Mouse (Mus musculus): Measurements from ENCODE around the gene Cep112. TPM values are rescaled to one million over a fixed set of nuclear protein-coding genes. Genes with fewer than 3 reads are reported as not detected.
"Not testable (repeated sequence)": the region's sequence is repeated elsewhere in the genome, so short reads cannot be mapped to it uniquely, and the experiment has no call there.

Cep112 gene
- polyA plus RNA-seq, 1 experiment from 2014 or later: 11.6 TPM

DNA sequence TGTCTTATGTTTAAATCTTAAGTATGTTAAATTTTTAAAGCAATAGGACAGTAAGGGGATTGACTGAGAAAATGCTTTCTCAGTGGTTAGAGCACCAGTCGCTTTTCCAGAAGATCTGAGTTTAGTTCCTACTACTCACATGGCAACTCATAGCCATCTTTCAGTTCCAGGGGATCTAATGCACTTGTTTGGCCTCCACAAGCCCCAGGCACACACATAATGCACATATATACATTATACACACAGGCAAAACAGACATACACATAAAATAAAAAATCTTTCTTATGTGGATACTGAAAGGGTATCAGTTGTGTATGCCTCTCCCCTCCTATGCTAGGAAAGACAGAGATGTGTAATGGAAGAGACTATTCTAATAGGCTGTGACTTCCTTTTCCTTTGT lies 426.8 kb downstream of the Cep112 start:
- H3K4me1 ChIP-seq: peaks cover 5% of the 10 kb centered on the region; the same call in 1 of the 2 replicates
- no peaks in the 10 kb centered on the region for H3K27me3 ChIP-seq (ENCODE audit: insufficient read depth, poor library complexity, severe bottlenecking)
- H3K36me3 ChIP-seq: no peaks in the 10 kb centered on the region
- DNase-seq (ENCODE audit: low spot score): no peak
- 89% methylated on average over 1 of the region's 1 CpGs for WGBS
- no peak overlapping the region for H3K4me3 ChIP-seq
- H3K9me3 ChIP-seq: no peaks in the 10 kb centered on the region
- H3K27ac ChIP-seq: no peak overlapping the region

DNA sequence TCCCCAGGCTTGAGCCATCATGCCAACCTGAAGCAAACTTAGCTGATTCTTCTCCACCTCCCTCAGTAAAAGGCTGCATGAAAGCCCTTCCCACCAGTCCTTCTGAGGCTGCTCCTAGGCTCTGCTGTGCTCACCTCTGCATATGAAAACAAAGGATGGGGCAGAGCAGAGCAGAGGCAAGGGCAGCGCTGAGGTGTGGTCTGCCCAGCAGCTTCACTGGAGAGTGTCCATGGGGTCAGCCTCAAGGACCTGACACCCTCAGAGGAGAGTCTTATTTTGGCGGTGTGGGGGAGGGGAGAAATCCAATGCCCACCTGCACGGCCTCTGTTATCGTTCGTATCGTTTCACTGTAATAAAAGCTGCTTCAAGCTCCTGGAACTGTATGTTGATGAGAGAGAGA lies 432.3 kb downstream of the Cep112 start:
- H3K27ac ChIP-seq: no peak overlapping the region
- no peak for DNase-seq (ENCODE audit: low spot score)
- WGBS: 64% methylated on average over 6 of the region's 6 CpGs
- no peaks in the 10 kb centered on the region for H3K27me3 ChIP-seq (ENCODE audit: insufficient read depth, poor library complexity, severe bottlenecking)
- peaks cover 16% of the 10 kb centered on the region; the same call in 1 of the 2 replicates for H3K4me1 ChIP-seq
- no peaks in the 10 kb centered on the region for H3K36me3 ChIP-seq
- H3K9me3 ChIP-seq: no peaks in the 10 kb centered on the region
- H3K4me3 ChIP-seq: no peak overlapping the region

DNA sequence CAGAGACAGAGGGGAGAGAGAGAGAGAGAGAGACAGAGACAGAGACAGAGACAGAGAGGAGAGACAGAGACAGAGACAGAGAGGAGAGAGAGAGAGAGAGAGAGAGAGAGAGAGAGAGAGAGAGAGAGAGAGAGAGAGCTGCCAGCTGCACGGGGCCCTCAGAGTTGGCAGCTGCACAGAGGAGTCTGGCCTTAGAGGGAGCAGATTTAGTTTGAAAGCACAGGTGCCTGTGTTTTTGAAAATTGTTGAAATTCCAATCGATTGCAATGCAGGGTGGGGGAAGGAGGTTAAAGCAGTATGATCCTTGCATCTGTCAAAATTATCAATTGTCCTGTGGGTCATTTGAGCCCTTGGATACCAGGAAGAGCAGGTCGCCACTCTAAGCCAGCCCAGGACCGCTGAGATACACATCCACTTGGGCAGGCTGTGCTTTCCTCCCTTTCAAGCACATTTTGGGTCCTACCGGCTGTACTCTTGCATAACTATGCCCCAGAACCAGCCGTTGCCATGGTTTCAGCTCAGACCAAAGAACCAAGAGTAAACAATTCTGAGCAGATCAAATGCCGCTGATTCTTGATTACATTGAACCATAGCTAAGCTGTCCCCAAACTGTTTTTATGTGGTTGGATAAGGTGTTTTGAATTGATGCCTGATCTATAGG lies 432.8 kb downstream of the Cep112 start:
- Histone ChIP-seq H3K27me3 (ENCODE audit: insufficient read depth, poor library complexity, severe bottlenecking) (no peaks in the 10 kb centered on the region), H3K9me3 (no peaks in the 10 kb centered on the region), H3K27ac (no peak overlapping the region), H3K4me1 (peaks cover 16% of the 10 kb centered on the region; the same call in 1 of the 2 replicates), H3K36me3 (no peaks in the 10 kb centered on the region), H3K4me3 (no peak overlapping the region)
- DNase-seq (ENCODE audit: low spot score): no peak
- WGBS: 53% methylated on average over 7 of the region's 7 CpGs

DNA sequence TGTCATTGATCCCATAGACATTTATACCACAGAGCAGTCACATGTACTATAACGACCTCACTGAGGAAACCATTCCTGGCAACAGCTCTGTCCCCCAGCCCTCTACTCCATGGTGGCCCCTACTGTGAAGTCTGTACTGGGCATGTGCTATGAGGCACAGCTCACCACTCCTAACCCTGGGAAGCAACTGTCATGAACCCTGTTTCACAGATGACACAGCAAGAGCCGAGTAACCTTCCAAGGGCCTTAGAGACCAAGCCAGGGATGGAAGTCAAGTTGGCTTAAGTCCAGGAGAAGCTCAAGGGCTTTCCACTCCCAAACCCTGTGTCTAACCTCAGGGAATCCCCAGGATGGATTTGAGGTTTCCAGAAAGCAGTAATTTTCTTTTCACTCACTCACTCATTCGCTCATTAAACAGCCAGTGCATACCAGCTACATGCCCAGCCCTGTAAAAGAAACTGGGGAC lies 433.4 kb downstream of the Cep112 start:
- H3K4me1 ChIP-seq: peaks cover 16% of the 10 kb centered on the region; the same call in 1 of the 2 replicates
- H3K27me3 ChIP-seq (ENCODE audit: insufficient read depth, poor library complexity, severe bottlenecking): no peaks in the 10 kb centered on the region
- no peak for DNase-seq (ENCODE audit: low spot score)
- 73% methylated on average over 3 of the region's 3 CpGs for WGBS
- no peaks in the 10 kb centered on the region for H3K36me3 ChIP-seq
- no peaks in the 10 kb centered on the region for H3K9me3 ChIP-seq
- no peak overlapping the region for H3K4me3 ChIP-seq
- no peak overlapping the region for H3K27ac ChIP-seq

DNA sequence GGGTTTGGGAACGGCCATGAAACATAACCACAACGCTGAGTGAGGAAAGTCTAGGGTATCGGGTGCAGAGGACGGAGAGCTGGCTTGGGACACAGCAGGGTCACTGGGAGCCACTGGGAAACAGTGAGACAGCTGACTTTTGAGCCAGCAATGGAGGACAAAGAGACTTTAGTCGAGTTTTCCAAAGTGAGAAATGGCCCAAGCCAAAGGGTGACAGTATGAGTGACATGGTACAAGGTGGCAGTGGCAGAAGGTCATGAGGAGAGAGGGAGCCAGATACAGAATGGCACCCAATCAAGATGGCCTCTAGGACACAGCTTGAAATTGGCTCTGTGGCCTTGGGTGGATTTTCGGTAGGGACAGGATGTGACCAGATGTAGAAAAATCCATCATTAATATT lies 433.9 kb downstream of the Cep112 start:
- Histone ChIP-seq H3K27ac (no peak overlapping the region), H3K4me1 (peaks cover 16% of the 10 kb centered on the region; the same call in 1 of the 2 replicates), H3K27me3 (ENCODE audit: insufficient read depth, poor library complexity, severe bottlenecking) (no peaks in the 10 kb centered on the region), H3K9me3 (no peaks in the 10 kb centered on the region), H3K4me3 (no peak overlapping the region), H3K36me3 (no peaks in the 10 kb centered on the region)
- DNase-seq (ENCODE audit: low spot score): no peak
- 88% methylated on average over 6 of the region's 6 CpGs for WGBS

DNA sequence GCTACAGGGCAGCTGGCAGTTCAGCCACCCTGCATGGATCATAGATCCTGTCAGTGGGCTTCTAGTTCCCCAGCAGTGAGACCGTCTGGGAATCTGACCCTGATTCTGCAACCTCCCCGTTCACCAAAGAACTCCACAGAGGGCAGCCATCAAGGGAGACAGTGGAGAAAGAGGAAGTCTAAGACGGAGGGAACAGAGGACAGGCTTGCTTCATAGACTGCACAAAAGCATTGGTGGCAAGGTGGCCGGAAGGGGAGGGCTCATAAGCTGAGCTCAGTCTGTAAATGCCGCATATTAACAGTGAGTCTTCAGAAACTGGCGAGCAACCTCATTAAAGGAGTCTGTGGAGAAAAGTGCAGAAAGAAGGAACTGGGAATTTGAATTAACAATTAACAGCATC lies 437.4 kb downstream of the Cep112 start:
- no peaks in the 10 kb centered on the region for H3K9me3 ChIP-seq
- 75% methylated on average over 6 of the region's 6 CpGs for WGBS
- H3K4me1 ChIP-seq: peaks cover 15% of the 10 kb centered on the region; the same call in 1 of the 2 replicates
- DNase-seq (ENCODE audit: low spot score): no peak
- H3K36me3 ChIP-seq: no peaks in the 10 kb centered on the region
- no peak overlapping the region for H3K4me3 ChIP-seq
- H3K27ac ChIP-seq: no peak overlapping the region
- H3K27me3 ChIP-seq (ENCODE audit: insufficient read depth, poor library complexity, severe bottlenecking): no peaks in the 10 kb centered on the region

DNA sequence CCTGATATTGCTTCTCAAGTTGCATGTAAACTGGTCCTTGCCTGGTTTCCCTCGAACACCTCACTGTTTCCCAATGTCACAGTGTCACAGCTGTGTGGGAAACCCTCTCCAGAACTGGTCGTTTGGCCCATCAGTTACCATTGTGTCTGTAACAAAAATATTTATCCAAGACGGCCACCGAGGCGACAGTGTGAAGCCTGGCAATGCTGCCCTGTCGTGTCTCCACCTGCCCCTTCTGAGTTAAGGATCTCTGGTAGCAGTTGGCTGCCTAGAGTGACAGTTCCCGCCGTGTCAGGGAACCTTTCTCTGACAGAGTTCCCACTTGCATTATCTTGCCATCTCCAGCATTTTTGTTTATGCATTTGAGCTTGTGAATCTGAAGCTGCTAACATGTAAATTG lies 440.8 kb downstream of the Cep112 start:
- no peaks in the 10 kb centered on the region for H3K9me3 ChIP-seq
- H3K4me1 ChIP-seq: 0 out of 2 replicates have a peak, but pooled peaks cover 3% of the 10 kb centered on the region
- no peak overlapping the region for H3K4me3 ChIP-seq
- no peaks in the 10 kb centered on the region for H3K36me3 ChIP-seq
- H3K27me3 ChIP-seq (ENCODE audit: insufficient read depth, poor library complexity, severe bottlenecking): no peaks in the 10 kb centered on the region
- no peak overlapping the region for H3K27ac ChIP-seq
- WGBS: 18% methylated on average over 8 of the region's 8 CpGs
- no peak for DNase-seq (ENCODE audit: low spot score)

DNA sequence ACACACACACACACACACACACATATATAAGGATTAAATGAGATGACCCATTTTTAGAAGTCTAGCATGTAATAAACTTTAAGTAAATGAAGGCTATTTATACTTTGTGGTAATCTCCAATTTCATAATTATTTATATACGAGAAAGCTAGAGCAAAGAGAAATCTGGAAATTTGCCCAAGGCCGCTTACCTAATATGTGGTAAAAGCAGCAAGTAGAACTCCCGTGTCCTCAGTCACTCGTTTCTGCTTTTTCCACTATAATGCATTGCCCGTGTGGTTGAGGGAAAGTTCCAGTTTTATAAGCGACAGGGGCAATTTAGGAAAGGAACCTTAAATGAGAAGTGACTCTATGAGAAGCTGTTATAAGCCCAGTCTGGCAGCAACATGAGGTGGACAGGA lies 442.5 kb downstream of the Cep112 start:
- WGBS: 87% methylated on average over 6 of the region's 6 CpGs
- Histone ChIP-seq H3K9me3 (no peaks in the 10 kb centered on the region), H3K36me3 (no peaks in the 10 kb centered on the region), H3K27me3 (ENCODE audit: insufficient read depth, poor library complexity, severe bottlenecking) (no peaks in the 10 kb centered on the region), H3K27ac (no peak overlapping the region), H3K4me3 (no peak overlapping the region), H3K4me1 (0 out of 2 replicates have a peak, but pooled peaks cover 3% of the 10 kb centered on the region)
- DNase-seq (ENCODE audit: low spot score): no peak

DNA sequence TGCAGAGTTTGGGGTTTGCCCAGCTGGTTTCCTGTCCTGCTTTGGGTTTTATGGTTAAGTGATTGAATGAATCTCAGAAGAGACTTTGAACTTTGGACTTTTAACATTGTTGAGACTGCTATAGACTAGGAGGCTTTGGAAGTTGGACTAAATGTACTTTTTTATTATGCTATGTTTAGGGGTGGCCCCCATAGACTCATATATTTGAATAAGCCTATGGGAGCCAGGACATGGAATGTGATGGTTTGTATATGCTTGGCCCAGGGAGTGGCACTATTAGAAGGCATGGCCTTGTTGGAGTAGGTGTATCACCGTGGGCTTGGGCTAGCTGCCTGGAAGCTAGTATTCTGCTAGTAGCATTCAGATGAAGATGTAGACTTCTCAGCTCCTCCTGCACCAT lies 446.3 kb downstream of the Cep112 start:
- 92% methylated on average over 1 of the region's 1 CpGs for WGBS
- H3K4me1 ChIP-seq; H3K9me3 ChIP-seq; H3K27me3 ChIP-seq (ENCODE audit: insufficient read depth, poor library complexity, severe bottlenecking); H3K27ac ChIP-seq; DNase-seq (ENCODE audit: low spot score); H3K4me3 ChIP-seq; H3K36me3 ChIP-seq: not testable (repeated sequence)

DNA sequence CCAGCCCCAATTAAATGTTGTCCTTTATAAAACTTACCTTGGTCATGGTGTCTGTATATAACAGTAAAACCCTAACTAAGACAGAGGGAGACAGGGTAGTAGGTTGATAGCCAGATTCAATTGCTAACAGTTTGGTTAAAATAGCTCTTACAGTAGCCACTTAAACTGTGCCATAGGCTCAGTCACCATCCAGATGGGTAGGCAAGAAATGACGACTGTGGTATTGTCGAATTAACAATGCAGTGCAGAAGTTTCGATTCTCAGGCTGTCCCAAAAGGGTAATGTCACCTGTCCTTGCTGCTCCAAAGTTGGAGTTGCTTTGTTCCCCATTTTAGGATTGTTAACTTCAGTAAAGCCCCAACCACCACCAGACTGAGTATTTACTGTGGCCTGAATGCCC lies 446.8 kb downstream of the Cep112 start:
- Histone ChIP-seq H3K4me3 (no peak overlapping the region), H3K27me3 (ENCODE audit: insufficient read depth, poor library complexity, severe bottlenecking) (no peaks in the 10 kb centered on the region), H3K4me1 (no peaks in the 10 kb centered on the region), H3K36me3 (no peaks in the 10 kb centered on the region), H3K9me3 (no peaks in the 10 kb centered on the region), H3K27ac (no peak overlapping the region)
- 81% methylated on average over 3 of the region's 3 CpGs for WGBS
- DNase-seq (ENCODE audit: low spot score): no peak

DNA sequence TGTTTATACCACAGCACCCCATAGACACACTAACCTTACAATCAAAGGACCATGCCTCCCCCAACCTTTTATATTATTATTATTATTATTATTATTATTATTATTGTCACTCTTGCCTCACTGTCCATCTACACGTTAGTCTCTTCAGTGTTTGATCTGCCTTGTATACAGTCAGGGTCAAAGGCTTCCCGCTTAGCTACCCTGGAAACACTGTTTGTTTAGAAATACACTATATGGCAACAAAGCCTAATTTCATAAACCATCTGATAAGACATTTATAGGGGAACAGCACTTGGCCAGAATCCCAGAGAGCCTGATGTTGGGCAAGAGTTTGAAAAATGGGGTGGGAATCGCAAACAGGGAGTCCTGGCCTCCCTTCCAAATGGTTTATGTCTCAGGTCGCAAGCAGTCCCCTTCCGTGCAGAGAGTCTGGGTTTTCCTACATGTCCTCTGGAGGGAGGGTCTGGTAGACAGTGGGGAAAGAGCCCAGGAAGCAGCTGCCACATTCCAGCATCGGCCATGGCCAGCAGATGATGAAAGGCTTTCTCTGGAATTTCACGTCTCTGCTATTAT lies 451.7 kb downstream of the Cep112 start:
- no peaks in the 10 kb centered on the region for H3K9me3 ChIP-seq
- DNase-seq (ENCODE audit: low spot score): no peak
- no peak overlapping the region for H3K4me3 ChIP-seq
- H3K4me1 ChIP-seq: no peaks in the 10 kb centered on the region
- H3K27ac ChIP-seq: no peak overlapping the region
- H3K27me3 ChIP-seq (ENCODE audit: insufficient read depth, poor library complexity, severe bottlenecking): no peaks in the 10 kb centered on the region; the same call in 1 of the 2 replicates
- H3K36me3 ChIP-seq: no peaks in the 10 kb centered on the region
- 85% methylated on average over 7 of the region's 7 CpGs for WGBS

DNA sequence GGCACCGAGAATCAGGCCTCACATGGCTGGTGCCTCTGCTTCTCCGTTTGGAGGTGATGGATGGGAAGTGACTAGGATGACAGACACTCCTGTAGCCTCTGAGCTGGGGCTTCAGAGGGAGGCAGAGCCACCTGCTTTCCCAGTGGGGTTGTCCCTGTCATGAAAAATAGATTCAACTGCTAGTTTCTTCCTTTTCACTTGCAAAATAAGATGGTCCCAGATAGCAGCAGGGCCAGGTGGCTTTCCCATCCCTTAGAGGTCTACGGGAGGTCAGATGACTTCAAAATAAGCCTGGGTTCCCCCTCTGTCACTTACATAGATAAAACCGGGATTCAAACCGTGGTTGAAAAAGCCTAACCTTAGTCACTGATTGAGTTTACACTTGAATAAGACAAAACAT lies 452.5 kb downstream of the Cep112 start:
- Histone ChIP-seq H3K27me3 (ENCODE audit: insufficient read depth, poor library complexity, severe bottlenecking) (no peaks in the 10 kb centered on the region; the same call in 1 of the 2 replicates), H3K36me3 (no peaks in the 10 kb centered on the region), H3K27ac (no peak overlapping the region), H3K9me3 (no peaks in the 10 kb centered on the region), H3K4me3 (no peak overlapping the region), H3K4me1 (no peaks in the 10 kb centered on the region)
- no peak for DNase-seq (ENCODE audit: low spot score)
- 68% methylated on average over 5 of the region's 5 CpGs for WGBS

DNA sequence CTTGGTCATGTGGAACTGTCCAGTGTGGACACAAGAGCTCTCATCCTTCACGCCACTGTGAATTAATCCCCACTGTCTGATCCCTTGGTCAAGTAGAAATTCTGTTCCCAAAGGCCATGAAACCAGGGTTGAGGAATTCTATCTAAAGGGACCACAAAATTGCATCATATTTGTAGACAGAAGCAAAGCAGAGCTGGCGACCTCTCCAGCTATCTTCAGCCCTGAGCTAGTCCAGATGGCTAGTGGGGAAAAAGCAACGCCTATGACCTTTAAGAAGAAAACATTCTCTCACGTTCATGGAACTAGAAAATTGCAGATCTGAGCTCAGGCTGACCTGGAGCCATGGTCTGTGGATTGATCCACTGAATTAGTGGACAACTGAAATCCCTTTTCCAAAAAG lies 455.6 kb downstream of the Cep112 start:
- WGBS: 59% methylated on average over 4 of the region's 4 CpGs
- H3K27me3 ChIP-seq (ENCODE audit: insufficient read depth, poor library complexity, severe bottlenecking): no peaks in the 10 kb centered on the region; the same call in 1 of the 2 replicates
- no peaks in the 10 kb centered on the region for H3K4me1 ChIP-seq
- no peaks in the 10 kb centered on the region for H3K36me3 ChIP-seq
- no peak overlapping the region for H3K4me3 ChIP-seq
- DNase-seq (ENCODE audit: low spot score): no peak
- no peak overlapping the region for H3K27ac ChIP-seq
- H3K9me3 ChIP-seq: no peaks in the 10 kb centered on the region

Data from heart, embryonic 10.5 days (tissue).